Mouse (Mus musculus) stomach, postnatal 0 days (tissue): Measurements from ENCODE around the gene Tspan12. TPM values are rescaled to one million over a fixed set of nuclear protein-coding genes. Genes with fewer than 3 reads are reported as not detected.

ENCODE experiments used
- ATAC-seq: fragments of 200-750 bp; cut with Nextera tagmentation; 2 replicates; pipeline ENCODE4 v1.8.0; 2017; ENCODE audit not compliant: low FRiP score, low TSS enrichment
- DNase-seq: peaks from one replicate; pipeline ENCODE4 v3.0.0-alpha.2; 2016; ENCODE audit warnings: low spot score
- H3K27ac ChIP-seq: fragments of 300-500 bp; sonication (generic); replicated peaks from 2 replicates; pipeline ENCODE4 v1.5.1; 2014; ENCODE audit warnings: mild to moderate bottlenecking, control low read depth
- H3K27me3 ChIP-seq: fragments of 300-500 bp; sonication (generic); 2 replicates; pipeline ENCODE4 v1.6.1; 2014; ENCODE audit warnings: low read length; ENCODE audit not compliant: control insufficient read depth, insufficient read depth
- H3K36me3 ChIP-seq: fragments of 300-500 bp; sonication (generic); 2 replicates; pipeline ENCODE4 v1.6.1; 2014; ENCODE audit warnings: low read length, mixed read lengths; ENCODE audit not compliant: control insufficient read depth, insufficient read depth
- H3K4me1 ChIP-seq: fragments of 300-500 bp; sonication (generic); replicated peaks from 2 replicates; pipeline ENCODE4 v1.6.1; 2014; ENCODE audit warnings: antibody characterized with exemption; ENCODE audit not compliant: control insufficient read depth, insufficient read depth
- H3K4me2 ChIP-seq: fragments of 300-500 bp; sonication (generic); replicated peaks from 2 replicates; pipeline ENCODE4 v1.6.1; 2014; ENCODE audit warnings: low read depth, mild to moderate bottlenecking, control low read depth, moderate library complexity
- H3K4me3 ChIP-seq: fragments of 300-500 bp; sonication (generic); 2 replicates; pipeline ENCODE4 v1.5.1; 2014; ENCODE audit warnings: low read depth, low read length, control low read depth
- H3K9ac ChIP-seq: fragments of 300-500 bp; sonication (generic); 2 replicates; pipeline ENCODE4 v1.6.1; 2014; ENCODE audit warnings: mild to moderate bottlenecking, low read length, control low read depth, mixed read lengths
- H3K9me3 ChIP-seq: fragments of 300-500 bp; sonication (generic); 2 replicates; pipeline ENCODE4 v1.6.1; 2016; ENCODE audit warnings: low read length; ENCODE audit not compliant: control insufficient read depth
- CTCF ChIP-seq: IDR thresholded peaks from 2 replicates; pipeline ENCODE4 v1.5.1; 2016; ENCODE audit warnings: antibody characterized with exemption, low read depth, mild to moderate bottlenecking, moderate library complexity
- EP300 ChIP-seq: optimal IDR thresholded peaks from 2 replicates; pipeline ENCODE3; 2016; ENCODE audit warnings: antibody characterized with exemption
- WGBS: fragments of 180-500 bp; shearing (Covaris S2); extraction: QIAGEN DNeasy Blood & Tissue Kit; methylation state at CpG from one replicate; pipeline ENCODE4 v1.1.7; 2014; 5-methylcytosine and 5-hydroxymethylcytosine counted together
- polyA plus RNA-seq: library from polyadenylated mRNA; unstranded; fragments of >200 nt; fragmentation: Nextera tagmentation; extraction: Ambion mirVana; gene quantifications from 2 replicates; pipeline ENCODE4 v1.2.1, GENCODE M21; 2015

Tspan12 gene
- polyA plus RNA-seq, 1 experiment from 2014 or later, result 25.0 TPM

DNA sequence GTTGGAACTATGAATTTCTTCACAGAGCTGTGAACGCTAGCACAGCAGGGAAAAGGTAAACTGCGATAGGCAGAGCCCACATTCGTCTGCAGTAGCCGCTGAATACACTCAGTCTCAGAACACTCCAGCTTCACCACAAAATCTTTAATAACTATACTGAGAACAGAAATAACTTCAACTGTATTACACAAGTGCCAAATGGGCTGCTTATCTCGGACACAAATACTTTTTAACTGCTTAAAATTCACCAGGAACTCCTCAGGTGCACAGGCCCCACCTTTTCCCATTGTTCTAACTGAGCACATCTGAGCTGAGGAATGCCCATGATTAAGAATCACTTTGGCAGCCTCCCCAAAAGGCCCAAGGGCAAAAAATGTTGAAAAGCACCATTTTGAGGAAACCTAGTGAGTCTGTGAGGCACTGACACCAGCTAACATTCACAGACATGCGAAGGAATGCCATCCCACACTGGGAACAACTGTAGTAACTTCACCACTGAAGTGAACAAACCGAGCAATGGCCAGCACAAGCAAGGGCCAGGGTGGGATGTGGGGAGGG lies 47.2 kb downstream of the Tspan12 start:
- Histone ChIP-seq H3K9ac (no peak overlapping the region), H3K27me3 (no peaks in the 10 kb centered on the region), H3K9me3 (no peaks in the 10 kb centered on the region), H3K4me3 (no peak overlapping the region), H3K27ac (no peak overlapping the region), H3K4me1 (no peaks in the 10 kb centered on the region), H3K4me2 (no peak overlapping the region), H3K36me3 (no peaks in the 10 kb centered on the region)
- DNase-seq, result no peak
- WGBS, result 55% methylated on average over 7 of the region's 7 CpGs
- ATAC-seq, result no peak
- TF ChIP-seq CTCF (no peak), EP300 (no peak)

DNA sequence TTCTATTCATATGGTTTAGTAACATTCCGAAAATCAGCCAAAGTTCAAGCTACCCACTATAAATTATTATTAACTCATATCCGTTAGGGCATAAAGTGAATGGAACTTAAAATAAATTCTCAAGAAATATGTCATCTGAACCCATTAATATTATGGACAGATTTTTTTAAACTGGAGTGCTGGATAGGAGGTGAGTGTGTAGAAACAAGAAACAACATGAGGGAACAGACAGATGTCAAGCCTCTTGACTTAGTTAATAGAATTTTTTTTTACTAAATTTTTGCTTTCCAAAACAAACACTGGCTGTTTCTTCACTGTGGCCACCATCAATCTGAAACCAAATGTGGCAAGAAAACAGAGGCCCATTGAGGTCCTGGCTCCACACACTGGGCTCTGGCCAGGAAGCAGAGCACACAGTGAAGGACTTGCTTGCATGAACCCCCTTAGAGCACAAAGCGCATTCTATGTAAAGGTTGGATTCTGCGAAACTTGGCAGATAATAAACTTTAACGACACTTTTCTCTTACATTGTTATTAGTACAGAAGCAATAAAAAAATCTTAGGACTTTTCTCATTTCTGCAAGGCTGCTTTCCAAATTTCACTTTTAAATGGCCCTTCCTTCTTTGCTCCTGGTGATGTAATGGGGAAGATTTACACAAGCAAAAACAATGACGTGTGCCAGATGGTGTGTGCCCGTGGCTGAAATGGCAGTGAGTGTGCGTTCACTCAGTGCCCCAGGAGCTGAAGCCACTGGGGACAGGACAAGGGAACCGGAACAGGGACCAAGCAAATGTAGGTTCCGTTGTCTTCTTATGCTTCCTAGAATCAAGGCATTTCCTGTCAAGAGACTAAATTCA lies 48.6 kb downstream of the Tspan12 start:
- no peak for DNase-seq
- TF ChIP-seq EP300 (no peak), CTCF (no peak)
- WGBS, result 63% methylated on average over 10 of the region's 10 CpGs
- no peaks in the 10 kb centered on the region for H3K36me3 ChIP-seq
- no peak overlapping the region for H3K4me2 ChIP-seq
- no peak overlapping the region for H3K4me3 ChIP-seq
- H3K9ac ChIP-seq, result no peak overlapping the region
- no peaks in the 10 kb centered on the region for H3K4me1 ChIP-seq
- no peak overlapping the region for H3K27ac ChIP-seq
- ATAC-seq, result no peak
- H3K27me3 ChIP-seq, result no peaks in the 10 kb centered on the region
- no peaks in the 10 kb centered on the region for H3K9me3 ChIP-seq

DNA sequence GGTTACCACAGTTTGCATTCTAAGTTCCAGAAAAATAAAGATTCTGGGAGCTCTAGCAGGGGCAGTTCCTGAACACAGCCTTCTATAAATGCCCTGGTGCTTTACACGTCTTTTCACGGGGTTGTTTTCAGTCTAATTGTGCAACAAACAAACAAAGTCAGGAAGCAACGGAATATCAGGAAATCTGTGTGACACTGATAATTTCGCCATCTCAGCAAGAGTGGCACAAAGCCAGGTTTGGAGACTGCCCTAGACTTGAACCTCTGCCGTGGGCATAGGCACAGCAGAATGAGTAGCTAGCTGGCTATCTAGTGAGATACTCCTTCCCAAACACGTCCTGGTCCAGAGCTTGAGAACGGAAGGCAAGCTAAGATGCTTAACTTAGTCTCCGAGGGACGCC lies 53.7 kb downstream of the Tspan12 start:
- Histone ChIP-seq H3K9me3 (no peaks in the 10 kb centered on the region), H3K27me3 (no peaks in the 10 kb centered on the region), H3K4me1 (no peaks in the 10 kb centered on the region), H3K4me2 (no peak overlapping the region), H3K9ac (no peak overlapping the region), H3K27ac (no peak overlapping the region), H3K4me3 (no peak overlapping the region), H3K36me3 (no peaks in the 10 kb centered on the region)
- 82% methylated on average over 9 of the region's 9 CpGs for WGBS
- DNase-seq (no peak), ATAC-seq (no peak)
- TF ChIP-seq EP300 (no peak), CTCF (no peak)

DNA sequence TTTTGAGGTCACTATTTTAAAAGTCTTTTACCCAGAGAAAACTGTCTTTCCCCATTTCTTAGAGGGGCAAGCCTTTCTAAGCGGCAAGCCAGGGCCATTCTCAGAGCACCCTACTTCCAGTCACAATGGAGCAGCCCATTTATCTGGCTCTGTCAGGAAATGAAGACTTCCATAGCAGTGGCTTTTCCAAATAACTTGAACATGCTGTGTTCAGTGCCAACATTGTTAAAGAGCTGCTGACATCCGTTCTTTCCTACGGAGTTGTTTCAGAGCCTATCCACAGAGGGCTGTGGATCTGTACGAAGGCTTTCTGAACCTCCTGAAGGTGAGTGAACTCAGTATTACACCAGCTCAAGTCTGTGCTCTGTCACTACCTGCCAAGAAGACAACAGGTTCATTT lies 55.2 kb downstream of the Tspan12 start:
- 73% methylated on average over 4 of the region's 4 CpGs for WGBS
- Histone ChIP-seq H3K36me3 (no peaks in the 10 kb centered on the region), H3K4me3 (no peak overlapping the region), H3K4me1 (no peaks in the 10 kb centered on the region), H3K4me2 (no peak overlapping the region), H3K27ac (no peak overlapping the region), H3K27me3 (no peaks in the 10 kb centered on the region), H3K9me3 (no peaks in the 10 kb centered on the region), H3K9ac (no peak overlapping the region)
- TF ChIP-seq EP300 (no peak), CTCF (no peak)
- DNase-seq (no peak), ATAC-seq (no peak)

DNA sequence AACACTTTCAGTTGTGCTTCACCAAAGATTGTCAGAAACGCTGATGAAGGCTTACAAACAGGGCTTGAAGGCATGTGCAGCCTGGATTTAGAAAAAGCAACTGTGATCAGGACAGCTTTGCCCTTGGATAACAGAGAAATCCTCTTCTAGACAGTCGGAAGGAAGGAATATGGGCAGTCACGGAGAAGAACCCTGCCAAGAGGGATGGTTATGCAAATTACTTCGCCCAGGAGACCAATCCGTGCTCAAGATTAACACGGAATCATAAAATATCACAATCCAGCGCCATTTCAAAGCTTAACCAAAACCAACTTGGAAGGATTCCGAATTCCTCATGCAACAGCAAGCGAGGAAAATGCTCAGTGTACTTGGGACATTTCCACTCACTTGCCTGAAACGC lies 55.9 kb downstream of the Tspan12 start:
- WGBS, result 73% methylated on average over 10 of the region's 10 CpGs
- ATAC-seq (no peak), DNase-seq (no peak)
- H3K4me3 ChIP-seq, result no peak overlapping the region
- no peaks in the 10 kb centered on the region for H3K9me3 ChIP-seq
- H3K27ac ChIP-seq, result no peak overlapping the region
- H3K36me3 ChIP-seq, result no peaks in the 10 kb centered on the region
- TF ChIP-seq CTCF (no peak), EP300 (no peak)
- H3K9ac ChIP-seq, result no peak overlapping the region
- H3K27me3 ChIP-seq, result no peaks in the 10 kb centered on the region
- no peak overlapping the region for H3K4me2 ChIP-seq
- no peaks in the 10 kb centered on the region for H3K4me1 ChIP-seq

DNA sequence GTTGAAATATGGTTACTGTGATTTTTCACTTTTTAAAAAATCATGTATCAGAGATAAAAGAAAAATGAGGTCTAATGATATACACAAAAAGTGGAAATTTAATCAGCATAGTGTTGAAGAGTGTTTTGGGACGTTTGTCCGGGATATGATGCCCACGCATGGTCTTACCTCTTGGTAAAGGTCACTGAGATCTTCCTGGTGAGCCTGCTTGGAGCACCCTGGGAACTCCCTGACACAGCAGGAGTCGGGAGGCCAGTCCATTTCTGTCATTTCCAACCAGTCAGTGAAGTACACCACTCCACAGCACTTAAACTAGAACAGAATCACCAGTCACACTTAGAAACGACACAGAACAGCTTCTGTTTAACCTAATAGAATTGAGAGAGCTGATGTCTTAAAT lies 56.9 kb downstream of the Tspan12 start:
- Histone ChIP-seq H3K36me3 (no peaks in the 10 kb centered on the region), H3K4me3 (no peak overlapping the region), H3K9me3 (no peaks in the 10 kb centered on the region), H3K9ac (no peak overlapping the region), H3K27ac (no peak overlapping the region), H3K4me2 (no peak overlapping the region), H3K27me3 (no peaks in the 10 kb centered on the region), H3K4me1 (no peaks in the 10 kb centered on the region)
- ATAC-seq (no peak), DNase-seq (no peak)
- WGBS, result 84% methylated on average over 5 of the region's 5 CpGs
- TF ChIP-seq EP300 (no peak), CTCF (no peak)
